Mouse (Mus musculus): Measurements from ENCODE around the gene Pm20d1. TPM values are rescaled to one million over a fixed set of nuclear protein-coding genes. Genes with fewer than 3 reads are reported as not detected.

Gene Pm20d1
- polyA plus RNA-seq, 1 experiment from 2014 or later: 1.5 TPM

GRCm38 (mm10) chr1:131761079-131761831 is 35.9 kb upstream of the Pm20d1 start:
- Histone ChIP-seq H3K4me1 (peaks cover 14% of the 10 kb centered on the region), H3K4me3 (no peak overlapping the region), H3K27me3 (ENCODE audit: poor library complexity, severe bottlenecking) (no peaks in the 10 kb centered on the region), H3K9me3 (no peaks in the 10 kb centered on the region), H3K27ac (no peak overlapping the region), H3K36me3 (replicated peaks) (no peaks in the 10 kb centered on the region)
- 90% methylated on average over 13 of the region's 13 CpGs for WGBS
- peak; percentile 13 for DNase-seq (ENCODE audit: extremely low spot score, low spot score)

DNA sequence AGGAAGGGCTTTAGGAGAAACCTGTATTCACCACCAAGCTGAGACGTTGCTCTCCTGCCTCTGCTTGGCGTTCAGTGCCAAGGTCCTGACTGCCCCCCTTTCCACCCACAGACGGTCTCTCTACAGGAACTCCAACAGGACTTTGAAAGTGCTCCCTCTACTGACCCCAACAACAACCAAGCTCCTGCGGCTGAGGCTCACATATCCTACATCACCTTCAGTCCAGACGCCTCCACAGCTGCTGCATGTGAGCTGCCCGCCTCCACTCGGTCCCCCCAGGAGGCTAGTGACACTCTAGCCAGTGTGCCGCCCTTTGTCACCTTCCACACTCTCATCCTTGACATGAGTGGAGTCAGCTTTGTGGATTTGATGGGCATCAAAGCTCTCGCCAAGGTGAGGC is 33.5 kb upstream of the Pm20d1 start:
- peaks cover 3% of the 10 kb centered on the region; the same call in 1 of the 2 replicates for H3K27me3 ChIP-seq (ENCODE audit: poor library complexity, severe bottlenecking)
- 63% methylated on average over 9 of the region's 9 CpGs for WGBS
- no peak overlapping the region for H3K27ac ChIP-seq
- DNase-seq (ENCODE audit: extremely low spot score, low spot score): peak; percentile 12
- no peaks in the 10 kb centered on the region for H3K36me3 ChIP-seq (replicated peaks)
- H3K9me3 ChIP-seq: no peaks in the 10 kb centered on the region
- no peak overlapping the region for H3K4me3 ChIP-seq
- H3K4me1 ChIP-seq: peaks cover 14% of the 10 kb centered on the region

DNA sequence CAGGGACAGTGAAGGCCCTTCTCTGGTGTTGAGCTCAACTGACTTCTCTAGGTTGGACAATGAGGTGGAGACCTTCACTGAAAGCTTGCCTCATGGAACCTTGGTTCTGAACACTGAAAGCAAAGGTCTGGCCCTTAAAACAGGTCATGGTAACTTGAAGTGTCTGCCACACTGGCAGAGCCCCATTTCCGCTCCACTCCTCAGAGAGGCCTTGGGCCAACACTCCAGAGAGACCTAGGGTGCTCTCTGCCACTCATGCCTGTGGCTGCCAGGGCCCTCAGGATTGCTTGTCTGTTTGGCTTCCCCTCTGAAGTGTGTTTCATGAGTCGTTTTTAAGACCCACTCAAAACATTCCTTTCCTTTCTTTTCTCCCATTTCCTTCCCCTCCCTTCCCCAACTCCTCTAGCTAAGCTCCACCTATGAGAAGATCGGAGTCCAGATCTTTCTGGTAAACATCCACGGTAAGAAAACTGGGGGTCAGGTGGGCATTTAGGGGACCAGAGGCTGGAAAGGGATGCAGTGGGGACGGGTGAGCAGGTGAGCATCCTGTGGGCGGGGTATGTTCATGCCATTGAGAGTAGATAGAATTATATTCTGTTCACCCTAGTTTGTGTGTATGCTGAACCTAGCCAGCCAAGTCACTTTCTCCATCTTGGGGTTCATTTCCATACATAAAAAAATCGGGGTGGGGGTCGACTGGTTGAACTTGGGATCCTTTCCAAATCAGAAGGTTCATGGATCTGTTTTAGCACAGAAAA is 32.4 kb upstream of the Pm20d1 start:
- Histone ChIP-seq H3K27me3 (ENCODE audit: poor library complexity, severe bottlenecking) (peaks cover 3% of the 10 kb centered on the region; the same call in 1 of the 2 replicates), H3K36me3 (replicated peaks) (no peaks in the 10 kb centered on the region), H3K4me1 (peaks cover 6% of the 10 kb centered on the region), H3K9me3 (no peaks in the 10 kb centered on the region), H3K4me3 (no peak overlapping the region), H3K27ac (no peak overlapping the region)
- 71% methylated on average over 8 of the region's 8 CpGs for WGBS
- DNase-seq (ENCODE audit: extremely low spot score, low spot score): peak; percentile 13

DNA sequence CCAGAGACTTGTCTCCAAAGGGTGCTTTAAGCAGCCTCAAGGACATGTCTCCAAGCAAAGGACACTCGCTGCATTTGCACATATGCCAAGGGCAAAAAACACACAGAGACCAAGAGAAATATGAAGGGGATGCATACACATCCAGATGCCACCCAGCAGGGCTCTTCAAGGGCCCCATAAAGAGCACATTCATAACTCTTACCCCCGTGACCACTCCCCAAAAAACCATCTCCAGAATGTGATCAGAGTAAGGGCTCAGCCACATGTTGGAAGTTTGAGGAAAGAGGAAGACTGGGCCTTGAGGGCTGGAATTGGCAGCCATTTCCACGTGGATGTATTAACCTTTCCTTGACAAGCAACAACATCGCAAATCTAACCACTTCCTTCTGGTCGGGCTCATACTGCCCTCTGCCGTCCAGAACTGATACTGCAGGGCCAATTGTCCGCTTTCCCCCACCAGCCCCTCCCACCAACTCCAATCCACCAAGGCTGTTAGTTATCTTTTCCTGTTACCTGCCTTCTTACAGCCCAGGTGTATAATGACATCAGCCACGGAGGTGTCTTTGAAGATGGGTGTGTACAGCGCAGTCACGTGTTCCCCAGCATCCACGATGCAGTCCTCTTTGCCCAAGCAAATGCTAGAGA is 31.7 kb upstream of the Pm20d1 start:
- H3K36me3 ChIP-seq (replicated peaks): no peaks in the 10 kb centered on the region
- H3K4me3 ChIP-seq: no peak overlapping the region
- DNase-seq (ENCODE audit: extremely low spot score, low spot score): peak; percentile 77
- peaks cover 3% of the 10 kb centered on the region; the same call in 1 of the 2 replicates for H3K27me3 ChIP-seq (ENCODE audit: poor library complexity, severe bottlenecking)
- WGBS: 14% methylated on average over 11 of the region's 11 CpGs
- no peak overlapping the region for H3K27ac ChIP-seq
- no peaks in the 10 kb centered on the region for H3K4me1 ChIP-seq
- no peaks in the 10 kb centered on the region for H3K9me3 ChIP-seq

DNA sequence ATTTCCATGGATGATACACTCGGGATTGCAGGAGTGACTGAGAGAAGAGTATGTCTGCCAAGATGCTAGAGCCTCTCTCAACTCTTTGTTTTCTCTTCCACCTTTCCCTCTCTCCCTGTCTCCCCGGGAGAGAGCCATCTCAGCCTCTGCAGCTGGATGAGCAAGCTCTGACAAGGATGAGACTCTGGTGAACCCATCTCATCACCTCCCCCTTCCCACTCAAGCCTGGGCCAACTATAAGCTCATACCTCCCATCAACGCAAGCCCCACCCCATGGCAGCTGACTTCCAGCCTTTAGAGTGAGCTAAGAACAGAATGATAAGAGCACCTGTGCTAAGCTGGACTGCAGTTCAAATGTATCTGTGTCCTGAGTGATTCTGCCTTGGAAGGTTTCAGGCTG is 27.9 kb upstream of the Pm20d1 start:
- DNase-seq (ENCODE audit: extremely low spot score, low spot score): no peak
- H3K27me3 ChIP-seq (ENCODE audit: poor library complexity, severe bottlenecking): peaks cover 3% of the 10 kb centered on the region; the same call in 1 of the 2 replicates
- no peaks in the 10 kb centered on the region for H3K36me3 ChIP-seq (replicated peaks)
- no peak overlapping the region for H3K4me3 ChIP-seq
- 80% methylated on average over 3 of the region's 3 CpGs for WGBS
- no peaks in the 10 kb centered on the region for H3K9me3 ChIP-seq
- peaks cover 6% of the 10 kb centered on the region; the same call in 1 of the 2 replicates for H3K4me1 ChIP-seq
- H3K27ac ChIP-seq: no peak overlapping the region

- no peaks in the 10 kb centered on the region for H3K36me3 ChIP-seq (replicated peaks)
- 78% methylated on average over 4 of the region's 4 CpGs for WGBS
- H3K9me3 ChIP-seq: no peaks in the 10 kb centered on the region
- peak; percentile 10 for DNase-seq (ENCODE audit: extremely low spot score, low spot score)
- no peak overlapping the region for H3K27ac ChIP-seq
- H3K27me3 ChIP-seq (ENCODE audit: poor library complexity, severe bottlenecking): peaks cover 3% of the 10 kb centered on the region; the same call in 1 of the 2 replicates
- no peak overlapping the region for H3K4me3 ChIP-seq
- peaks cover 6% of the 10 kb centered on the region; the same call in 1 of the 2 replicates for H3K4me1 ChIP-seq
Measured at GRCm38 (mm10) chr1:131770656-131771055, 26.5 kb upstream of the Pm20d1 start.

DNA sequence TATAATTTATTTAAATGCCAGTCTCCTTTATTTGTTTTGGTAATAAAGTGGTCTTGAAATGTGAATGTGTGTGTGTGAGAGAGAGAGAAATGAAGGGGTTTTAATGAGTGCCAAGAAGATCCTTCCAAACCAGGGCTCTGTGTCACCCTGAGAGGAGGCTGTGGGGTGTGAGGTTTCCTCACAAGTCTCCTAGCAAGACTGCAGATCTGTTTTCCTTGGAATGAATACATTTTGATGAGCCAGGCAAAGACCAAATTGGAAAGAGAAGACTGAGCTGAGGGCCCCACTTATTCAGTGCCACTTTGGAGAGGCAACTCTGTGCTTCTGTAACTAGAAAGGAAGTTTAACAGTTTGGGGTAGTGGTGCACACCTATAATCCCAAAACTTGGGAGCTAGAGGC is 25.7 kb upstream of the Pm20d1 start:
- peaks cover 1% of the 10 kb centered on the region; the same call in 1 of the 2 replicates for H3K27me3 ChIP-seq (ENCODE audit: poor library complexity, severe bottlenecking)
- H3K4me1 ChIP-seq: peaks cover 6% of the 10 kb centered on the region; the same call in 1 of the 2 replicates
- no peaks in the 10 kb centered on the region for H3K36me3 ChIP-seq (replicated peaks)
- no peak overlapping the region for H3K4me3 ChIP-seq
- no peak for DNase-seq (ENCODE audit: extremely low spot score, low spot score)
- H3K27ac ChIP-seq: no peak overlapping the region
- no peaks in the 10 kb centered on the region for H3K9me3 ChIP-seq

- Histone ChIP-seq H3K4me1 (peaks cover 14% of the 10 kb centered on the region), H3K36me3 (replicated peaks) (no peaks in the 10 kb centered on the region), H3K27ac (no peak overlapping the region), H3K4me3 (no peak overlapping the region), H3K9me3 (no peaks in the 10 kb centered on the region), H3K27me3 (ENCODE audit: poor library complexity, severe bottlenecking) (peaks cover 24% of the 10 kb centered on the region)
- WGBS: 36% methylated on average over 3 of the region's 3 CpGs
- no peak for DNase-seq (ENCODE audit: extremely low spot score, low spot score)
Measured at GRCm38 (mm10) chr1:131794591-131794990, 2.6 kb upstream of the Pm20d1 start.

GRCm38 (mm10) chr1:131795171-131795570 is 2.0 kb upstream of the Pm20d1 start:
- peaks cover 19% of the 10 kb centered on the region for H3K4me1 ChIP-seq
- H3K27me3 ChIP-seq (ENCODE audit: poor library complexity, severe bottlenecking): peaks cover 24% of the 10 kb centered on the region
- no peaks in the 10 kb centered on the region for H3K36me3 ChIP-seq (replicated peaks)
- H3K27ac ChIP-seq: no peak overlapping the region
- 86% methylated on average over 3 of the region's 3 CpGs for WGBS
- H3K9me3 ChIP-seq: no peaks in the 10 kb centered on the region
- DNase-seq (ENCODE audit: extremely low spot score, low spot score): no peak
- H3K4me3 ChIP-seq: no peak overlapping the region

DNA sequence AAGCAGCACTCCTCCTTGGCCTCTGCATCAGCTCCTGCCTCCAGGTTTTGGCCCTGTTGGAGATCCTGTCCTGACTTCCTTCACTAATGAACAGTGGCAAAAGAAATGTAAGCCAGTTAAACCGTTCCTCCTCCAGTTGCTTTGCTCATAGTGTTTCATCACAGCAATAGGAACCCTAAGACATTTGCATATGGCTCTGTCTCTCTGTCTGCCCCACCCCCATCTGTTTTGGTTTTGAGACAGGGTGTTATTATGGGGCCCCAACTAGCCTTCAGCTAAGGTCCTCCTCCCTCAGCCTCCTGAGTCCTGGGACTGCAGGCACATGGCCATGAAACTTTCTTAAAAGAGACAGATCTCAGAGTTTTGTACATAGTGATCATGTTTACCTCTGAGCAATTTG is 2.8 kb downstream of the Pm20d1 start:
- Histone ChIP-seq H3K27me3 (ENCODE audit: poor library complexity, severe bottlenecking) (peaks cover 24% of the 10 kb centered on the region), H3K9me3 (no peaks in the 10 kb centered on the region), H3K27ac (no peak overlapping the region), H3K4me1 (peaks cover 15% of the 10 kb centered on the region), H3K36me3 (replicated peaks) (no peaks in the 10 kb centered on the region), H3K4me3 (no peak overlapping the region)
- DNase-seq (ENCODE audit: extremely low spot score, low spot score): no peak
- 57% methylated on average over 1 of the region's 1 CpGs for WGBS

DNA sequence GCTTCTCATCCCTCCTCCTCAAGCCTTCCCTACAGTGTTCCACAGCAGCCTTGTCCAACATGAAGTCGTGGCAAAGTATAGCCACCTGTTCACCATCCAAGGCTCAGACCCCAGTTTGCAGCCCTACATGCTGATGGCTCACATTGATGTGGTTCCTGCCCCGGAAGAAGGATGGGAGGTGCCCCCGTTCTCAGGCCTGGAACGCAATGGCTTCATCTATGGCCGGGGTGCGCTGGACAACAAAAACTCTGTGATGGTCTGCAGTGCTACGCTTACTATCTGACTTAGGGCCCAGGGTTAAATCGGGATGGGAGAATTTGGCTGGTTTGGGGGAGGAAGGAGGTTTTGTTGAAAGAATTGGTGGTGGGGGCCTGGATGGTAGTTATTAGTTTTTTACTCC is 3.9 kb downstream of the Pm20d1 start:
- H3K27me3 ChIP-seq (ENCODE audit: poor library complexity, severe bottlenecking): peaks cover 24% of the 10 kb centered on the region
- H3K4me3 ChIP-seq: no peak overlapping the region
- H3K9me3 ChIP-seq: no peaks in the 10 kb centered on the region
- no peak for DNase-seq (ENCODE audit: extremely low spot score, low spot score)
- WGBS: 94% methylated on average over 8 of the region's 8 CpGs
- no peaks in the 10 kb centered on the region for H3K36me3 ChIP-seq (replicated peaks)
- H3K4me1 ChIP-seq: peaks cover 15% of the 10 kb centered on the region
- no peak overlapping the region for H3K27ac ChIP-seq

- Histone ChIP-seq H3K4me3 (no peak overlapping the region), H3K9me3 (no peaks in the 10 kb centered on the region), H3K36me3 (replicated peaks) (no peaks in the 10 kb centered on the region), H3K27ac (no peak overlapping the region), H3K27me3 (ENCODE audit: poor library complexity, severe bottlenecking) (peaks cover 12% of the 10 kb centered on the region), H3K4me1 (peaks cover 8% of the 10 kb centered on the region)
- 92% methylated on average over 5 of the region's 5 CpGs for WGBS
- DNase-seq (ENCODE audit: extremely low spot score, low spot score): no peak
Measured at GRCm38 (mm10) chr1:131802652-131803051, 5.5 kb downstream of the Pm20d1 start.

- no peaks in the 10 kb centered on the region for H3K27me3 ChIP-seq (ENCODE audit: poor library complexity, severe bottlenecking)
- no peaks in the 10 kb centered on the region for H3K36me3 ChIP-seq (replicated peaks)
- WGBS: 94% methylated on average over 3 of the region's 3 CpGs
- H3K9me3 ChIP-seq: no peaks in the 10 kb centered on the region
- H3K4me1 ChIP-seq: peaks cover 5% of the 10 kb centered on the region
- H3K27ac ChIP-seq: no peak overlapping the region
- no peak overlapping the region for H3K4me3 ChIP-seq
- peak; percentile 8 for DNase-seq (ENCODE audit: extremely low spot score, low spot score)
Measured at GRCm38 (mm10) chr1:131804166-131804565, 7.0 kb downstream of the Pm20d1 start.
